Mouse (Mus musculus) forebrain, embryonic 12.5 days (tissue): ENCODE measurements at regions not wholly inside any gene's neighbourhood (a gene's known extent, or its start where the extent isn't known, plus 50 kb on each side); places are given as distances from the start of the nearest gene placed in this dataset.
"Not testable (repeated sequence)": the region's sequence is repeated elsewhere in the genome, so short reads cannot be mapped to it uniquely, and the experiment has no call there.

ENCODE experiments used
- ATAC-seq: fragments of 200-750 bp; cut with Nextera tagmentation; 2 replicates; pipeline ENCODE4 v1.8.0; 2017; ENCODE audit warnings: moderate TSS enrichment; ENCODE audit not compliant: low FRiP score
- H3K27ac ChIP-seq: fragments of 300-500 bp; sonication (generic); 2 replicates; pipeline ENCODE4 v1.5.1; 2016; ENCODE audit warnings: mild to moderate bottlenecking
- H3K27me3 ChIP-seq: fragments of 300-500 bp; sonication (generic); 2 replicates; pipeline ENCODE4 v1.6.1; 2016; ENCODE audit warnings: mild to moderate bottlenecking
- H3K36me3 ChIP-seq: fragments of 300-500 bp; sonication (generic); replicated peaks from 2 replicates; pipeline ENCODE4 v1.6.1; 2016; ENCODE audit warnings: mild to moderate bottlenecking
- H3K4me1 ChIP-seq: fragments of 300-500 bp; sonication (generic); 2 replicates; pipeline ENCODE4 v1.6.1; 2016
- H3K4me2 ChIP-seq: fragments of 300-500 bp; sonication (generic); 2 replicates; pipeline ENCODE4 v1.6.1; 2016; ENCODE audit warnings: mild to moderate bottlenecking, moderate library complexity
- H3K4me3 ChIP-seq: fragments of 300-500 bp; sonication (generic); replicated peaks from 2 replicates; pipeline ENCODE4 v1.5.1; 2016; ENCODE audit warnings: mild to moderate bottlenecking
- H3K9ac ChIP-seq: fragments of 300-500 bp; sonication (generic); 2 replicates; pipeline ENCODE4 v1.6.1; 2016; ENCODE audit warnings: mild to moderate bottlenecking
- H3K9me3 ChIP-seq: fragments of 300-500 bp; sonication (generic); 2 replicates; pipeline ENCODE4 v1.6.1; 2016
- WGBS: fragments of 180-500 bp; shearing (Covaris S2); methylation state at CpG from one replicate; pipeline ENCODE4 v1.1.7; 2016; 5-methylcytosine and 5-hydroxymethylcytosine counted together

GRCm38 (mm10) chr5:28795130-28795758 is 328.2 kb upstream of the Shh start:
- H3K27me3 ChIP-seq: peaks cover 6% of the 10 kb centered on the region; the same call in 1 of the 2 replicates
- ATAC-seq: no peak
- no peak overlapping the region for H3K9ac ChIP-seq
- WGBS: 94% methylated on average over 6 of the region's 6 CpGs
- H3K27ac ChIP-seq: no peak overlapping the region
- H3K4me2 ChIP-seq: no peak overlapping the region
- no peak overlapping the region for H3K4me3 ChIP-seq
- no peaks in the 10 kb centered on the region for H3K36me3 ChIP-seq
- no peaks in the 10 kb centered on the region for H3K9me3 ChIP-seq
- H3K4me1 ChIP-seq: no peaks in the 10 kb centered on the region

- Histone ChIP-seq H3K9me3 (no peaks in the 10 kb centered on the region), H3K36me3 (no peaks in the 10 kb centered on the region), H3K27me3 (peaks cover 10% of the 10 kb centered on the region; the same call in 1 of the 2 replicates), H3K9ac (no peak overlapping the region), H3K27ac (no peak overlapping the region), H3K4me3 (no peak overlapping the region), H3K4me1 (no peaks in the 10 kb centered on the region), H3K4me2 (no peak overlapping the region)
- 86% methylated on average over 2 of the region's 2 CpGs for WGBS
- no peak for ATAC-seq
Measured at GRCm38 (mm10) chr5:28793781-28794180, 326.7 kb upstream of the Shh start.

GRCm38 (mm10) chr5:28785347-28786060 is 318.4 kb upstream of the Shh start:
- Histone ChIP-seq H3K9ac (no peak overlapping the region), H3K4me3 (no peak overlapping the region), H3K9me3 (no peaks in the 10 kb centered on the region), H3K4me2 (no peak overlapping the region), H3K4me1 (peaks cover 5% of the 10 kb centered on the region), H3K27ac (no peak overlapping the region), H3K27me3 (peaks cover 21% of the 10 kb centered on the region), H3K36me3 (no peaks in the 10 kb centered on the region)
- no peak for ATAC-seq
- 40% methylated on average over 11 of the region's 11 CpGs for WGBS

GRCm38 (mm10) chr5:28784339-28784966 is 317.4 kb upstream of the Shh start:
- no peak overlapping the region for H3K4me2 ChIP-seq
- no peaks in the 10 kb centered on the region for H3K9me3 ChIP-seq
- no peak overlapping the region for H3K9ac ChIP-seq
- H3K27me3 ChIP-seq: peaks cover 18% of the 10 kb centered on the region
- peaks cover 5% of the 10 kb centered on the region for H3K4me1 ChIP-seq
- 91% methylated on average over 6 of the region's 6 CpGs for WGBS
- H3K27ac ChIP-seq: no peak overlapping the region
- no peak overlapping the region for H3K4me3 ChIP-seq
- no peak for ATAC-seq
- H3K36me3 ChIP-seq: no peaks in the 10 kb centered on the region

GRCm38 (mm10) chr5:28775648-28776359 is 308.7 kb upstream of the Shh start:
- H3K4me3 ChIP-seq: no peak overlapping the region
- no peak overlapping the region for H3K4me2 ChIP-seq
- H3K27me3 ChIP-seq: no peaks in the 10 kb centered on the region
- no peaks in the 10 kb centered on the region for H3K36me3 ChIP-seq
- WGBS: 77% methylated on average over 2 of the region's 2 CpGs
- H3K4me1 ChIP-seq: peaks cover 7% of the 10 kb centered on the region; the same call in 1 of the 2 replicates
- no peak overlapping the region for H3K9ac ChIP-seq
- peak; percentile 30; the same call in 1 of the 2 replicates for ATAC-seq
- no peak overlapping the region for H3K27ac ChIP-seq
- no peaks in the 10 kb centered on the region for H3K9me3 ChIP-seq

- 80% methylated on average over 1 of the region's 1 CpGs for WGBS
- peaks cover 7% of the 10 kb centered on the region; the same call in 1 of the 2 replicates for H3K4me1 ChIP-seq
- H3K9me3 ChIP-seq: no peaks in the 10 kb centered on the region
- no peaks in the 10 kb centered on the region for H3K36me3 ChIP-seq
- no peak overlapping the region for H3K9ac ChIP-seq
- H3K4me3 ChIP-seq: no peak overlapping the region
- H3K4me2 ChIP-seq: no peak overlapping the region
- ATAC-seq: no peak
- H3K27me3 ChIP-seq: no peaks in the 10 kb centered on the region
- no peak overlapping the region for H3K27ac ChIP-seq
Measured at GRCm38 (mm10) chr5:28771796-28772195, 304.7 kb upstream of the Shh start.

GRCm38 (mm10) chr5:28756171-28756948 is 289.3 kb upstream of the Shh start:
- 0 out of 2 replicates have a peak, but pooled peaks cover 3% of the 10 kb centered on the region for H3K9me3 ChIP-seq
- H3K27me3 ChIP-seq: no peaks in the 10 kb centered on the region
- no peak overlapping the region for H3K4me3 ChIP-seq
- no peak for ATAC-seq
- no peak overlapping the region for H3K27ac ChIP-seq
- WGBS: 89% methylated on average over 6 of the region's 6 CpGs
- H3K4me1 ChIP-seq: no peaks in the 10 kb centered on the region
- no peak overlapping the region for H3K4me2 ChIP-seq
- no peak overlapping the region for H3K9ac ChIP-seq
- H3K36me3 ChIP-seq: no peaks in the 10 kb centered on the region

- not testable (repeated sequence) for H3K4me1 ChIP-seq
Measured at GRCm38 (mm10) chr5:28751821-28752220, 284.8 kb upstream of the Shh start.

GRCm38 (mm10) chr5:28734768-28735167 is 267.7 kb upstream of the Shh start:
- no peak for ATAC-seq
- H3K9ac ChIP-seq: no peak overlapping the region
- H3K27ac ChIP-seq: no peak overlapping the region
- H3K4me2 ChIP-seq: no peak overlapping the region
- H3K9me3 ChIP-seq: no peaks in the 10 kb centered on the region
- no peaks in the 10 kb centered on the region for H3K4me1 ChIP-seq
- H3K36me3 ChIP-seq: no peaks in the 10 kb centered on the region
- no peak overlapping the region for H3K4me3 ChIP-seq
- H3K27me3 ChIP-seq: no peaks in the 10 kb centered on the region
- WGBS: 82% methylated on average over 3 of the region's 3 CpGs

More at GRCm38 (mm10) chr5:28751821-28752220, 284.8 kb upstream of the Shh start:
- H3K27ac ChIP-seq, H3K9me3 ChIP-seq, H3K36me3 ChIP-seq, ATAC-seq, H3K4me2 ChIP-seq, H3K9ac ChIP-seq, H3K4me3 ChIP-seq, H3K27me3 ChIP-seq: not testable (repeated sequence)

- H3K27me3 ChIP-seq: no peaks in the 10 kb centered on the region
- no peaks in the 10 kb centered on the region for H3K9me3 ChIP-seq
- H3K4me3 ChIP-seq: no peak overlapping the region
- 89% methylated on average over 3 of the region's 3 CpGs for WGBS
- no peak overlapping the region for H3K9ac ChIP-seq
- no peaks in the 10 kb centered on the region for H3K4me1 ChIP-seq
- H3K27ac ChIP-seq: no peak overlapping the region
- no peak overlapping the region for H3K4me2 ChIP-seq
- ATAC-seq: no peak
- H3K36me3 ChIP-seq: no peaks in the 10 kb centered on the region
Measured at GRCm38 (mm10) chr5:28722067-28722466, 255.0 kb upstream of the Shh start.

- no peak for ATAC-seq
- Histone ChIP-seq H3K9me3 (no peaks in the 10 kb centered on the region), H3K4me2 (no peak overlapping the region), H3K36me3 (no peaks in the 10 kb centered on the region), H3K9ac (no peak overlapping the region), H3K27me3 (no peaks in the 10 kb centered on the region), H3K27ac (no peak overlapping the region), H3K4me1 (no peaks in the 10 kb centered on the region), H3K4me3 (no peak overlapping the region)
- WGBS: 95% methylated on average over 4 of the region's 4 CpGs
Measured at GRCm38 (mm10) chr5:28714978-28715377, 247.9 kb upstream of the Shh start.

GRCm38 (mm10) chr5:28710517-28710916 is 243.5 kb upstream of the Shh start:
- no peak overlapping the region for H3K4me2 ChIP-seq
- H3K9ac ChIP-seq: no peak overlapping the region
- no peaks in the 10 kb centered on the region for H3K27me3 ChIP-seq
- 91% methylated on average over 4 of the region's 4 CpGs for WGBS
- ATAC-seq: no peak
- H3K27ac ChIP-seq: no peak overlapping the region
- no peaks in the 10 kb centered on the region for H3K4me1 ChIP-seq
- H3K36me3 ChIP-seq: no peaks in the 10 kb centered on the region
- no peaks in the 10 kb centered on the region for H3K9me3 ChIP-seq
- H3K4me3 ChIP-seq: no peak overlapping the region
